In the genomic region with DNA sequence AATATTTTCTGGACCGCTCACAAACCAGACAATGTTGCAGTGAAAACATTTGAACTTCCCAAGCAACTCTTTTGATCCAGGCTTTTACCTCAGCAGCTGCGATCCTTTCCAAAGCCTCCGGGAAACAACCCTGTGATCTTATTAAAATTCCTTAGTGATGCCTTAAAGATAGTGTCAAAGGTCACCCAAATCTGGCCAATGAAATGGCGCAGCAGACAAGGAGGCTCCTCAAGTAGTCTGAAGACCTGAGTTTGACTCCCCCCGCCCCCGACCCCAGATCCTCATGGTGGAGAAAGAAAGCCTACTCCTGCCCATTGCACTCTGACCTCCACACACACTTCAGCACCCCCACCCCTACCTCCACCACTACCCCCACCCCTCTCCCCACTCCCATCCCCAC, we compare ENCODE assay signal across 24 mouse cellular contexts. TPM values are rescaled to one million over a fixed set of nuclear protein-coding genes. Genes with fewer than 3 reads are reported as not detected.
DNase-seq lines count a peak whose midpoint lies in the region; ATAC-seq and TF ChIP-seq lines count a peak whose summit lies in the region.
"Had no signal": no experiment of that assay in that cellular context is flagged by ENCODE, and none has a peak within 500 bp of the region (broad histone marks: within the 10 kb centered on the region; RNA-seq: fewer than 3 reads in every experiment).

No protein-coding gene starts in this region.

- H3K4me2 ChIP-seq in intestine, embryonic 14.5 days (ENCODE audit: low read length): no peak overlapping the region
- no peak overlapping the region for H3K4me2 ChIP-seq in intestine, embryonic 15.5 days (replicated peaks)
- no peak overlapping the region for H3K4me2 ChIP-seq in embryonic facial prominence, embryonic 11.5 days (ENCODE audit: low read depth, low read length)
- H3K4me2 ChIP-seq: embryonic facial prominence, embryonic 12.5 days; heart, embryonic 13.5 days; limb, embryonic 12.5 days; liver, embryonic 12.5 days; lung, embryonic 14.5 days; midbrain, embryonic 12.5 days had no signal

- no peaks in the 10 kb centered on the region for H3K27me3 ChIP-seq in intestine, embryonic 14.5 days (replicated peaks; ENCODE audit: control insufficient read depth, insufficient read depth, low read length)
- no peaks in the 10 kb centered on the region for H3K27me3 ChIP-seq in intestine, embryonic 15.5 days (replicated peaks)
- H3K27me3 ChIP-seq in E14TG2a.4 (ENCODE audit: insufficient read depth, low read length): no peaks in the 10 kb centered on the region
- no peaks in the 10 kb centered on the region for H3K27me3 ChIP-seq in embryonic facial prominence, embryonic 11.5 days (ENCODE audit: control insufficient read depth, insufficient read depth, low read length)
- H3K27me3 ChIP-seq: embryonic facial prominence, embryonic 12.5 days; heart, embryonic 13.5 days; limb, embryonic 12.5 days; midbrain, embryonic 12.5 days had no signal

- no peak overlapping the region for H3K9ac ChIP-seq in intestine, embryonic 14.5 days (ENCODE audit: low read length)
- H3K9ac ChIP-seq in intestine, embryonic 15.5 days: no peak overlapping the region
- no peak overlapping the region for H3K9ac ChIP-seq in embryonic facial prominence, embryonic 11.5 days (replicated peaks; ENCODE audit: low read length)
- H3K9ac ChIP-seq: embryonic facial prominence, embryonic 12.5 days; heart, embryonic 13.5 days; limb, embryonic 12.5 days; liver, embryonic 12.5 days; lung, embryonic 14.5 days; midbrain, embryonic 12.5 days had no signal

- no peak overlapping the region for H3K4me3 ChIP-seq in intestine, embryonic 14.5 days (ENCODE audit: low read depth, low read length)
- H3K4me3 ChIP-seq in intestine, embryonic 15.5 days (replicated peaks): no peak overlapping the region
- H3K4me3 ChIP-seq in E14TG2a.4 (replicated peaks; ENCODE audit: low read length): peak overlapping the region; percentile 23; the same call in 1 of the 2 replicates
- H3K4me3 ChIP-seq in embryonic facial prominence, embryonic 11.5 days (ENCODE audit: low read depth, low read length): no peak overlapping the region
- H3K4me3 ChIP-seq: embryonic facial prominence, embryonic 12.5 days; erythroblast, embryonic 14.5 days; gastrocnemius, adult 2 months; heart, embryonic 13.5 days; limb, embryonic 12.5 days; liver, embryonic 12.5 days; midbrain, embryonic 12.5 days had no signal

- WGBS in intestine, embryonic 14.5 days: 39% methylated on average over 6 of the region's 6 CpGs
- 34% methylated on average over 6 of the region's 6 CpGs for WGBS in intestine, embryonic 15.5 days
- WGBS in embryonic facial prominence, embryonic 11.5 days: 11% methylated on average over 6 of the region's 6 CpGs

- no peak for DNase-seq in intestine, embryonic 14.5 days (ENCODE audit: low spot score)
- DNase-seq in R1 (ENCODE audit: low read depth, low spot score): peak; percentile 63
- DNase-seq in embryonic facial prominence, embryonic 11.5 days (ENCODE audit: low spot score): peak; percentile 60
- no peak for DNase-seq in gastrocnemius, adult 8-10 months (ENCODE audit: low spot score in 2 of 2)
- no peak for DNase-seq in layer of hippocampus, postnatal 36 days
- DNase-seq: B cell, adult 2 months; cerebellum, adult 11 months; cerebellum, postnatal 10 days; gastrocnemius, adult 2 months; kidney, adult 11 months; kidney, postnatal 14 days; lung, embryonic 14.5 days; lung, postnatal 36 days; thymus, adult 2 months had no signal

- no peak overlapping the region for H3K27ac ChIP-seq in intestine, embryonic 14.5 days (ENCODE audit: low read depth)
- H3K27ac ChIP-seq in intestine, embryonic 15.5 days: no peak overlapping the region
- no peak overlapping the region for H3K27ac ChIP-seq in embryonic facial prominence, embryonic 11.5 days (replicated peaks; ENCODE audit: low read depth, low read length)
- H3K27ac ChIP-seq: embryonic facial prominence, embryonic 12.5 days; gastrocnemius, adult 2 months; heart, embryonic 13.5 days; limb, embryonic 12.5 days; liver, embryonic 12.5 days; midbrain, embryonic 12.5 days had no signal

- H3K4me1 ChIP-seq in intestine, embryonic 14.5 days (replicated peaks; ENCODE audit: control insufficient read depth, insufficient read depth, low read length): no peaks in the 10 kb centered on the region
- 0 out of 2 replicates have a peak, but pooled peaks cover 7% of the 10 kb centered on the region for H3K4me1 ChIP-seq in intestine, embryonic 15.5 days (replicated peaks)
- peaks cover 58% of the 10 kb centered on the region for H3K4me1 ChIP-seq in E14TG2a.4 (replicated peaks; ENCODE audit: low read depth, low read length)
- 0 out of 2 replicates have a peak, but pooled peaks cover 2% of the 10 kb centered on the region for H3K4me1 ChIP-seq in embryonic facial prominence, embryonic 11.5 days (ENCODE audit: control insufficient read depth, insufficient read depth, low read length)
- H3K4me1 ChIP-seq: embryonic facial prominence, embryonic 12.5 days had no signal

- no peak for TF ChIP-seq CTCF in E14TG2a.4 (conservative IDR thresholded peaks at IDR 0.05; ENCODE audit: low read length)

- no peaks in the 10 kb centered on the region for H3K9me3 ChIP-seq in intestine, embryonic 14.5 days (ENCODE audit: control insufficient read depth, low read length)
- no peaks in the 10 kb centered on the region for H3K9me3 ChIP-seq in intestine, embryonic 15.5 days
- H3K9me3 ChIP-seq in E14TG2a.4 (ENCODE audit: low read length): no peaks in the 10 kb centered on the region
- no peaks in the 10 kb centered on the region for H3K9me3 ChIP-seq in embryonic facial prominence, embryonic 11.5 days (replicated peaks; ENCODE audit: control insufficient read depth, low read length)
- H3K9me3 ChIP-seq: embryonic facial prominence, embryonic 12.5 days; heart, embryonic 13.5 days; limb, embryonic 12.5 days; liver, embryonic 12.5 days; midbrain, embryonic 12.5 days had no signal

- no peaks in the 10 kb centered on the region for H3K36me3 ChIP-seq in intestine, embryonic 14.5 days (ENCODE audit: control insufficient read depth, insufficient read depth, low read length)
- H3K36me3 ChIP-seq in intestine, embryonic 15.5 days: no peaks in the 10 kb centered on the region
- H3K36me3 ChIP-seq in E14TG2a.4 (ENCODE audit: insufficient read depth, low read length): peaks cover 3% of the 10 kb centered on the region; the same call in 1 of the 2 replicates
- no peaks in the 10 kb centered on the region for H3K36me3 ChIP-seq in embryonic facial prominence, embryonic 11.5 days (replicated peaks; ENCODE audit: control insufficient read depth, insufficient read depth, low read depth, low read length)
- H3K36me3 ChIP-seq: embryonic facial prominence, embryonic 12.5 days; heart, embryonic 13.5 days; limb, embryonic 12.5 days; liver, embryonic 12.5 days; midbrain, embryonic 12.5 days had no signal

- ATAC-seq in intestine, embryonic 14.5 days (replicated peaks; ENCODE audit: low FRiP score, low TSS enrichment, low read depth): 0 out of 2 replicates have a peak, but pooled peaks have one; percentile 9
- no peak for ATAC-seq in intestine, embryonic 15.5 days
- 0 out of 2 replicates have a peak, but pooled peaks have one; percentile 16 for ATAC-seq in embryonic facial prominence, embryonic 11.5 days (replicated peaks; ENCODE audit: insufficient number of reproducible peaks, low FRiP score, low TSS enrichment, low read depth)
- ATAC-seq: activated CD4-positive, CD25-positive, alpha-beta regulatory T cell, adult 4 months; hindbrain, embryonic 16.5 days; liver, embryonic 12.5 days had no signal

RNA-seq across cellular contexts. Expression of gene Ak3, which starts 12.5 kb away (rescaled TPM):
- polyA plus RNA-seq in intestine, embryonic 14.5 days (2014; fragmentation: Nextera tagmentation; extraction: Ambion mirVana): 86.5 and 88.3 TPM in 2 replicates
- polyA plus RNA-seq in intestine, embryonic 15.5 days (2015; fragmentation: Nextera tagmentation; extraction: Ambion mirVana): 98.6 and 101 TPM in 2 replicates
- 89.7 and 94.5 TPM in 2 replicates for polyA plus RNA-seq in embryonic facial prominence, embryonic 11.5 days (2014; fragmentation: Nextera tagmentation; extraction: Ambion mirVana)
- 10 to 100 TPM; 32.4 to 42.5 (median 39.8) TPM for total RNA-seq in gastrocnemius, adult 8-10 months (2022)
- total RNA-seq in layer of hippocampus, postnatal 36 days (2021): 10 to 100 TPM; 50.4 to 55.8 TPM

RNA-seq across cellular contexts. Expression of gene Rcl1, which starts 40.9 kb away (rescaled TPM):
- 77.2 and 83.7 TPM in 2 replicates for polyA plus RNA-seq in intestine, embryonic 14.5 days (2014; fragmentation: Nextera tagmentation; extraction: Ambion mirVana)
- polyA plus RNA-seq in intestine, embryonic 15.5 days (2015; fragmentation: Nextera tagmentation; extraction: Ambion mirVana): 63.0 and 67.1 TPM in 2 replicates
- polyA plus RNA-seq in embryonic facial prominence, embryonic 11.5 days (2014; fragmentation: Nextera tagmentation; extraction: Ambion mirVana): 71.5 and 73.3 TPM in 2 replicates
- total RNA-seq in gastrocnemius, adult 8-10 months (2022): 1 to 10 TPM; 5.0 to 8.5 (median 6.9) TPM
- total RNA-seq in layer of hippocampus, postnatal 36 days (2021): 10 to 100 TPM; 18.1 to 18.7 TPM

Comparison
In these comparisons a context has a peak if more than half of its experiments do, and no peak if none do; other contexts are left out.
1. DNase-seq: peak in R1 (single experiment) and embryonic facial prominence, embryonic 11.5 days (single experiment); none in intestine, embryonic 14.5 days (single experiment), gastrocnemius, adult 8-10 months (0 of 2) and layer of hippocampus, postnatal 36 days (0 of 2).